Mouse (Mus musculus): ENCODE measurements around the gene Gm6793. TPM values are rescaled to one million over a fixed set of nuclear protein-coding genes. Genes with fewer than 3 reads are reported as not detected.

Gm6793 gene
- polyA plus RNA-seq, 1 experiment from 2014 or later: 0.13 TPM

- H3K36me3 ChIP-seq: peaks cover 80% of the 10 kb centered on the region
- ATAC-seq (ENCODE audit: extremely low read depth, insufficient number of reproducible peaks, low FRiP score, low TSS enrichment): no peak
- no peaks in the 10 kb centered on the region for H3K27me3 ChIP-seq (replicated peaks)
- H3K4me1 ChIP-seq: peaks cover 14% of the 10 kb centered on the region
- 40% methylated on average over 10 of the region's 10 CpGs for WGBS
- H3K9me3 ChIP-seq: no peaks in the 10 kb centered on the region
- peak overlapping the region; percentile 32; the same call in 1 of the 2 replicates for H3K27ac ChIP-seq (replicated peaks)
- H3K4me2 ChIP-seq: no peak overlapping the region
- H3K9ac ChIP-seq: peak overlapping the region; percentile 37
- no peak overlapping the region for H3K4me3 ChIP-seq
These were observed 30.3 kb downstream of the Gm6793 start for GRCm38 (mm10) chr8:111984511-111984910.

GRCm38 (mm10) chr8:111982116-111982515, 32.7 kb downstream of the Gm6793 start:
- H3K36me3 ChIP-seq: peaks cover 73% of the 10 kb centered on the region
- ATAC-seq (ENCODE audit: extremely low read depth, insufficient number of reproducible peaks, low FRiP score, low TSS enrichment): no peak

GRCm38 (mm10) chr8:111978147-111978546, 36.7 kb downstream of the Gm6793 start:
- Histone ChIP-seq H3K36me3 (peaks cover 75% of the 10 kb centered on the region), H3K4me2 (no peak overlapping the region), H3K9me3 (no peaks in the 10 kb centered on the region), H3K4me3 (no peak overlapping the region), H3K4me1 (no peaks in the 10 kb centered on the region), H3K9ac (no peak overlapping the region), H3K27ac (replicated peaks) (no peak overlapping the region), H3K27me3 (replicated peaks) (no peaks in the 10 kb centered on the region)
- no peak for ATAC-seq (ENCODE audit: extremely low read depth, insufficient number of reproducible peaks, low FRiP score, low TSS enrichment)
- 78% methylated on average over 10 of the region's 10 CpGs for WGBS

More at GRCm38 (mm10) chr8:111982116-111982515, 32.7 kb downstream of the Gm6793 start:
- Histone ChIP-seq H3K4me2 (no peak overlapping the region), H3K9ac (no peak overlapping the region), H3K27ac (replicated peaks) (no peak overlapping the region), H3K4me3 (no peak overlapping the region), H3K27me3 (replicated peaks) (no peaks in the 10 kb centered on the region), H3K4me1 (peaks cover 14% of the 10 kb centered on the region), H3K9me3 (no peaks in the 10 kb centered on the region)
- WGBS: 71% methylated on average over 7 of the region's 7 CpGs

- no peak overlapping the region for H3K9ac ChIP-seq
- no peak overlapping the region for H3K27ac ChIP-seq (replicated peaks)
- no peak overlapping the region for H3K4me3 ChIP-seq
- H3K4me1 ChIP-seq: no peaks in the 10 kb centered on the region
- ATAC-seq (ENCODE audit: extremely low read depth, insufficient number of reproducible peaks, low FRiP score, low TSS enrichment): no peak
- 71% methylated on average over 2 of the region's 2 CpGs for WGBS
- no peaks in the 10 kb centered on the region for H3K27me3 ChIP-seq (replicated peaks)
- no peaks in the 10 kb centered on the region for H3K9me3 ChIP-seq
- H3K36me3 ChIP-seq: peaks cover 76% of the 10 kb centered on the region
- no peak overlapping the region for H3K4me2 ChIP-seq
These were observed 38.5 kb downstream of the Gm6793 start for GRCm38 (mm10) chr8:111976326-111976725.

GRCm38 (mm10) chr8:111975706-111976105, 39.1 kb downstream of the Gm6793 start:
- WGBS: 91% methylated on average over 2 of the region's 2 CpGs
- Histone ChIP-seq H3K9ac (no peak overlapping the region), H3K4me2 (no peak overlapping the region), H3K36me3 (peaks cover 76% of the 10 kb centered on the region), H3K27me3 (replicated peaks) (no peaks in the 10 kb centered on the region), H3K4me1 (no peaks in the 10 kb centered on the region), H3K9me3 (no peaks in the 10 kb centered on the region), H3K27ac (replicated peaks) (no peak overlapping the region), H3K4me3 (no peak overlapping the region)
- no peak for ATAC-seq (ENCODE audit: extremely low read depth, insufficient number of reproducible peaks, low FRiP score, low TSS enrichment)

- H3K36me3 ChIP-seq: peaks cover 66% of the 10 kb centered on the region
- no peak overlapping the region for H3K9ac ChIP-seq
- H3K4me3 ChIP-seq: no peak overlapping the region
- no peaks in the 10 kb centered on the region for H3K27me3 ChIP-seq (replicated peaks)
- no peak overlapping the region for H3K4me2 ChIP-seq
- no peaks in the 10 kb centered on the region for H3K9me3 ChIP-seq
- H3K27ac ChIP-seq (replicated peaks): no peak overlapping the region
- no peak for ATAC-seq (ENCODE audit: extremely low read depth, insufficient number of reproducible peaks, low FRiP score, low TSS enrichment)
- 94% methylated on average over 12 of the region's 12 CpGs for WGBS
- H3K4me1 ChIP-seq: no peaks in the 10 kb centered on the region
These were observed 40.7 kb downstream of the Gm6793 start for GRCm38 (mm10) chr8:111974138-111974537.

GRCm38 (mm10) chr8:111968991-111969390, 45.8 kb downstream of the Gm6793 start:
- peaks cover 44% of the 10 kb centered on the region for H3K36me3 ChIP-seq
- H3K27ac ChIP-seq (replicated peaks): no peak overlapping the region
- 42% methylated on average over 5 of the region's 5 CpGs for WGBS
- no peak for ATAC-seq (ENCODE audit: extremely low read depth, insufficient number of reproducible peaks, low FRiP score, low TSS enrichment)
- no peak overlapping the region for H3K9ac ChIP-seq
- H3K9me3 ChIP-seq: no peaks in the 10 kb centered on the region
- H3K4me3 ChIP-seq: no peak overlapping the region
- no peaks in the 10 kb centered on the region for H3K4me1 ChIP-seq
- no peak overlapping the region for H3K4me2 ChIP-seq
- H3K27me3 ChIP-seq (replicated peaks): no peaks in the 10 kb centered on the region

- WGBS: 83% methylated on average over 10 of the region's 10 CpGs
- no peaks in the 10 kb centered on the region for H3K9me3 ChIP-seq
- H3K9ac ChIP-seq: no peak overlapping the region
- no peak overlapping the region for H3K4me3 ChIP-seq
- no peak overlapping the region for H3K4me2 ChIP-seq
- no peak overlapping the region for H3K27ac ChIP-seq (replicated peaks)
- H3K4me1 ChIP-seq: peaks cover 2% of the 10 kb centered on the region
- ATAC-seq (ENCODE audit: extremely low read depth, insufficient number of reproducible peaks, low FRiP score, low TSS enrichment): no peak
- no peaks in the 10 kb centered on the region for H3K27me3 ChIP-seq (replicated peaks)
- H3K36me3 ChIP-seq: peaks cover 39% of the 10 kb centered on the region
These were observed 46.3 kb downstream of the Gm6793 start for GRCm38 (mm10) chr8:111968541-111968940.

GRCm38 (mm10) chr8:111967246-111967870, 47.5 kb downstream of the Gm6793 start:
- Histone ChIP-seq H3K4me2 (no peak overlapping the region), H3K9me3 (no peaks in the 10 kb centered on the region), H3K36me3 (peaks cover 31% of the 10 kb centered on the region), H3K27ac (replicated peaks) (no peak overlapping the region), H3K4me3 (no peak overlapping the region), H3K9ac (no peak overlapping the region), H3K27me3 (replicated peaks) (no peaks in the 10 kb centered on the region), H3K4me1 (peaks cover 13% of the 10 kb centered on the region)
- 72% methylated on average over 5 of the region's 5 CpGs for WGBS
- no peak for ATAC-seq (ENCODE audit: extremely low read depth, insufficient number of reproducible peaks, low FRiP score, low TSS enrichment)

- Histone ChIP-seq H3K4me1 (peaks cover 22% of the 10 kb centered on the region), H3K9ac (no peak overlapping the region), H3K27ac (replicated peaks) (no peak overlapping the region), H3K36me3 (peaks cover 18% of the 10 kb centered on the region), H3K4me2 (no peak overlapping the region), H3K9me3 (no peaks in the 10 kb centered on the region), H3K4me3 (no peak overlapping the region), H3K27me3 (replicated peaks) (no peaks in the 10 kb centered on the region)
- 76% methylated on average over 7 of the region's 7 CpGs for WGBS
- no peak for ATAC-seq (ENCODE audit: extremely low read depth, insufficient number of reproducible peaks, low FRiP score, low TSS enrichment)
These were observed 49.8 kb downstream of the Gm6793 start for GRCm38 (mm10) chr8:111964849-111965561.

GRCm38 (mm10) chr8:111964351-111964750, 50.5 kb downstream of the Gm6793 start:
- no peak overlapping the region for H3K9ac ChIP-seq
- H3K36me3 ChIP-seq: peaks cover 18% of the 10 kb centered on the region
- H3K4me1 ChIP-seq: peaks cover 22% of the 10 kb centered on the region
- no peak overlapping the region for H3K27ac ChIP-seq (replicated peaks)
- WGBS: 57% methylated on average over 5 of the region's 5 CpGs
- H3K4me2 ChIP-seq: no peak overlapping the region
- H3K4me3 ChIP-seq: no peak overlapping the region
- no peaks in the 10 kb centered on the region for H3K27me3 ChIP-seq (replicated peaks)
- ATAC-seq (ENCODE audit: extremely low read depth, insufficient number of reproducible peaks, low FRiP score, low TSS enrichment): no peak
- no peaks in the 10 kb centered on the region for H3K9me3 ChIP-seq

- H3K27ac ChIP-seq (replicated peaks): no peak overlapping the region
- no peaks in the 10 kb centered on the region for H3K27me3 ChIP-seq (replicated peaks)
- H3K9ac ChIP-seq: no peak overlapping the region
- 88% methylated on average over 4 of the region's 4 CpGs for WGBS
- H3K9me3 ChIP-seq: no peaks in the 10 kb centered on the region
- no peak for ATAC-seq (ENCODE audit: extremely low read depth, insufficient number of reproducible peaks, low FRiP score, low TSS enrichment)
- H3K36me3 ChIP-seq: peaks cover 22% of the 10 kb centered on the region
- no peak overlapping the region for H3K4me3 ChIP-seq
- peaks cover 22% of the 10 kb centered on the region for H3K4me1 ChIP-seq
- no peak overlapping the region for H3K4me2 ChIP-seq
These were observed 51.3 kb downstream of the Gm6793 start for GRCm38 (mm10) chr8:111963546-111963945.

Data from heart, embryonic 13.5 days (tissue).